Mouse (Mus musculus): Measurements from ENCODE around the gene Lrch4. TPM values are rescaled to one million over a fixed set of nuclear protein-coding genes. Genes with fewer than 3 reads are reported as not detected.
"Not testable (repeated sequence)": the region's sequence is repeated elsewhere in the genome, so short reads cannot be mapped to it uniquely, and the experiment has no call there.

The Lrch4 gene
- polyA plus RNA-seq, 1 experiment from 2014 or later = 22.7 TPM

- no peak within 1 kb of the TSS; the same call in 1 of the 2 replicates for H3K9ac ChIP-seq (ENCODE audit: low read length)
- H3K4me1 ChIP-seq (ENCODE audit: control insufficient read depth in 2 of 2, insufficient read depth in 2 of 2, low read length in 2 of 2) = peaks cover 34 to 36% of the 10 kb centered on the region in 2 experiments
Measured at GRCm38 (mm10) chr5:137613550-137613949, 15.4 kb upstream of the Lrch4 start, which contains the start of gene Pcolce. TSS of gene Pcolce (minus strand) at chr5:137613784.

GRCm38 (mm10) chr5:137614921-137615320, 14.0 kb upstream of the Lrch4 start:
- ATAC-seq (ENCODE audit: insufficient number of reproducible peaks, insufficient read depth, low FRiP score, low read depth); H3K9ac ChIP-seq (ENCODE audit: low read length); H3K9me3 ChIP-seq (ENCODE audit: control insufficient read depth, low read length); H3K4me2 ChIP-seq (ENCODE audit: low read length); H3K36me3 ChIP-seq (ENCODE audit: control insufficient read depth, insufficient read depth, low read length); H3K4me3 ChIP-seq (ENCODE audit: control insufficient read depth in 1 of 2, insufficient read depth in 1 of 2, low read depth in 1 of 2, low read length in 2 of 2); H3K27ac ChIP-seq (replicated peaks in 1 of 2; ENCODE audit: control insufficient read depth in 1 of 2, insufficient read depth in 1 of 2, low read depth in 2 of 2, low read length in 2 of 2); H3K27me3 ChIP-seq (ENCODE audit: control insufficient read depth, insufficient read depth, low read length): not testable (repeated sequence)
- H3K4me1 ChIP-seq (ENCODE audit: control insufficient read depth in 2 of 2, insufficient read depth in 2 of 2, low read length in 2 of 2) = peaks cover 29 to 31% of the 10 kb centered on the region in 2 experiments
- WGBS = 91% methylated on average over 2 of the region's 2 CpGs

More at GRCm38 (mm10) chr5:137613550-137613949, 15.4 kb upstream of the Lrch4 start, which contains the start of gene Pcolce:
- WGBS = 26% methylated on average over 11 of the region's 11 CpGs
- Histone ChIP-seq H3K27me3 (ENCODE audit: control insufficient read depth, insufficient read depth, low read length) (no peaks in the 10 kb centered on the region), H3K4me3 (ENCODE audit: control insufficient read depth in 1 of 2, insufficient read depth in 1 of 2, low read depth in 1 of 2, low read length in 2 of 2) (no peak within 1 kb of the TSS), H3K27ac (replicated peaks in 1 of 2; ENCODE audit: control insufficient read depth in 1 of 2, insufficient read depth in 1 of 2, low read depth in 2 of 2, low read length in 2 of 2) (peak within 1 kb of the TSS; percentile 31 to 33; a peak in 2 of 4 replicates), H3K9me3 (ENCODE audit: control insufficient read depth, low read length) (no peaks in the 10 kb centered on the region), H3K36me3 (ENCODE audit: control insufficient read depth, insufficient read depth, low read length) (no peaks in the 10 kb centered on the region), H3K4me2 (ENCODE audit: low read length) (no peak within 1 kb of the TSS)
- no peak for ATAC-seq (ENCODE audit: insufficient number of reproducible peaks, insufficient read depth, low FRiP score, low read depth)

GRCm38 (mm10) chr5:137615347-137615746, 13.6 kb upstream of the Lrch4 start:
- no peaks in the 10 kb centered on the region for H3K27me3 ChIP-seq (ENCODE audit: control insufficient read depth, insufficient read depth, low read length)
- 87% methylated on average over 7 of the region's 7 CpGs for WGBS
- H3K9ac ChIP-seq (ENCODE audit: low read length) = no peak overlapping the region
- H3K9me3 ChIP-seq (ENCODE audit: control insufficient read depth, low read length) = no peaks in the 10 kb centered on the region
- no peak for ATAC-seq (ENCODE audit: insufficient number of reproducible peaks, insufficient read depth, low FRiP score, low read depth)
- no peak overlapping the region for H3K4me3 ChIP-seq (ENCODE audit: control insufficient read depth in 1 of 2, insufficient read depth in 1 of 2, low read depth in 1 of 2, low read length in 2 of 2)
- H3K36me3 ChIP-seq (ENCODE audit: control insufficient read depth, insufficient read depth, low read length) = no peaks in the 10 kb centered on the region
- H3K4me1 ChIP-seq (ENCODE audit: control insufficient read depth in 2 of 2, insufficient read depth in 2 of 2, low read length in 2 of 2) = peaks cover 25 to 27% of the 10 kb centered on the region in 2 experiments
- H3K4me2 ChIP-seq (ENCODE audit: low read length) = no peak overlapping the region
- no peak overlapping the region for H3K27ac ChIP-seq (replicated peaks in 1 of 2; ENCODE audit: control insufficient read depth in 1 of 2, insufficient read depth in 1 of 2, low read depth in 2 of 2, low read length in 2 of 2)

GRCm38 (mm10) chr5:137623937-137624530, 4.9 kb upstream of the Lrch4 start:
- H3K36me3 ChIP-seq (ENCODE audit: control insufficient read depth, insufficient read depth, low read length) = no peaks in the 10 kb centered on the region
- H3K4me2 ChIP-seq (ENCODE audit: low read length) = no peak overlapping the region
- no peak overlapping the region for H3K9ac ChIP-seq (ENCODE audit: low read length)
- H3K27me3 ChIP-seq (ENCODE audit: control insufficient read depth, insufficient read depth, low read length) = no peaks in the 10 kb centered on the region
- 81% methylated on average over 11 of the region's 11 CpGs for WGBS
- H3K4me3 ChIP-seq (ENCODE audit: control insufficient read depth in 1 of 2, insufficient read depth in 1 of 2, low read depth in 1 of 2, low read length in 2 of 2) = no peak overlapping the region
- H3K4me1 ChIP-seq (ENCODE audit: control insufficient read depth in 2 of 2, insufficient read depth in 2 of 2, low read length in 2 of 2) = peaks cover 0 to 4% of the 10 kb centered on the region in 2 experiments; a peak in 1 of 4 replicates
- H3K27ac ChIP-seq (replicated peaks in 1 of 2; ENCODE audit: control insufficient read depth in 1 of 2, insufficient read depth in 1 of 2, low read depth in 2 of 2, low read length in 2 of 2) = no peak overlapping the region
- no peaks in the 10 kb centered on the region for H3K9me3 ChIP-seq (ENCODE audit: control insufficient read depth, low read length)
- no peak for ATAC-seq (ENCODE audit: insufficient number of reproducible peaks, insufficient read depth, low FRiP score, low read depth)

DNA sequence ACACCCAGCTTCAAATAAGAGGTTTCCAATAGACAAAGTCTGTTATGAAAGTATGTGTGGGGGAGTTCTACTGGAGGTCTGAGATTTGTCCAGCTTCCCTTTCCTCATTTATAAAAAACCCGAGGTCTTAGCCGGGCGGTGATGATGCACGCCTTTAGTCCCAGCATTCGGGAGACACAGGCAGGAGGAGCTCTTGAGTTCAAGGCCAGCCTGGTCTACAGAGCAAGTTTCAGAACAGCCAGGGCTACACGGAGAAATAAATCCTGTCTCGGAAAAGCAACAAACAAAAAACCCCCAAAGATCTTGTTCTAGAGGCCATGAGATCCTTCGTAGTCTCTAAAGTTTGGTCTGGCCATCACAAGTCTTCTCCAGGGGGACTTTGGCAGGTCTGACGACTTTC, 930 bp upstream of the Lrch4 start:
- Histone ChIP-seq H3K27ac (replicated peaks in 1 of 2; ENCODE audit: control insufficient read depth in 1 of 2, insufficient read depth in 1 of 2, low read depth in 2 of 2, low read length in 2 of 2) (peak overlapping the region; percentile 64 to 93), H3K9ac (ENCODE audit: low read length) (peak overlapping the region; percentile 63), H3K4me2 (ENCODE audit: low read length) (peak overlapping the region; percentile 65), H3K4me1 (ENCODE audit: control insufficient read depth in 2 of 2, insufficient read depth in 2 of 2, low read length in 2 of 2) (peaks cover 21 to 29% of the 10 kb centered on the region in 2 experiments), H3K9me3 (ENCODE audit: control insufficient read depth, low read length) (no peaks in the 10 kb centered on the region), H3K27me3 (ENCODE audit: control insufficient read depth, insufficient read depth, low read length) (no peaks in the 10 kb centered on the region), H3K36me3 (ENCODE audit: control insufficient read depth, insufficient read depth, low read length) (peaks cover 10% of the 10 kb centered on the region; the same call in 1 of the 2 replicates), H3K4me3 (ENCODE audit: control insufficient read depth in 1 of 2, insufficient read depth in 1 of 2, low read depth in 1 of 2, low read length in 2 of 2) (peak overlapping the region; percentile 44 to 85)
- WGBS = 3% methylated on average over 9 of the region's 9 CpGs
- no peak for ATAC-seq (ENCODE audit: insufficient number of reproducible peaks, insufficient read depth, low FRiP score, low read depth)

GRCm38 (mm10) chr5:137629306-137629721, 393 bp downstream of the Lrch4 start:
- peak; percentile 19 for ATAC-seq (ENCODE audit: insufficient number of reproducible peaks, insufficient read depth, low FRiP score, low read depth)
- Histone ChIP-seq H3K4me2 (ENCODE audit: low read length) (peak overlapping the region; percentile 96), H3K9me3 (ENCODE audit: control insufficient read depth, low read length) (no peaks in the 10 kb centered on the region), H3K27ac (replicated peaks in 1 of 2; ENCODE audit: control insufficient read depth in 1 of 2, insufficient read depth in 1 of 2, low read depth in 2 of 2, low read length in 2 of 2) (peak overlapping the region; percentile 89 to 95), H3K4me1 (ENCODE audit: control insufficient read depth in 2 of 2, insufficient read depth in 2 of 2, low read length in 2 of 2) (peaks cover 21 to 29% of the 10 kb centered on the region in 2 experiments), H3K27me3 (ENCODE audit: control insufficient read depth, insufficient read depth, low read length) (no peaks in the 10 kb centered on the region), H3K4me3 (ENCODE audit: control insufficient read depth in 1 of 2, insufficient read depth in 1 of 2, low read depth in 1 of 2, low read length in 2 of 2) (peak overlapping the region; percentile 87 to 89), H3K36me3 (ENCODE audit: control insufficient read depth, insufficient read depth, low read length) (peaks cover 23% of the 10 kb centered on the region), H3K9ac (ENCODE audit: low read length) (peak overlapping the region; percentile 95)
- WGBS = under 1% methylated on average over 20 of the region's 23 CpGs

DNA sequence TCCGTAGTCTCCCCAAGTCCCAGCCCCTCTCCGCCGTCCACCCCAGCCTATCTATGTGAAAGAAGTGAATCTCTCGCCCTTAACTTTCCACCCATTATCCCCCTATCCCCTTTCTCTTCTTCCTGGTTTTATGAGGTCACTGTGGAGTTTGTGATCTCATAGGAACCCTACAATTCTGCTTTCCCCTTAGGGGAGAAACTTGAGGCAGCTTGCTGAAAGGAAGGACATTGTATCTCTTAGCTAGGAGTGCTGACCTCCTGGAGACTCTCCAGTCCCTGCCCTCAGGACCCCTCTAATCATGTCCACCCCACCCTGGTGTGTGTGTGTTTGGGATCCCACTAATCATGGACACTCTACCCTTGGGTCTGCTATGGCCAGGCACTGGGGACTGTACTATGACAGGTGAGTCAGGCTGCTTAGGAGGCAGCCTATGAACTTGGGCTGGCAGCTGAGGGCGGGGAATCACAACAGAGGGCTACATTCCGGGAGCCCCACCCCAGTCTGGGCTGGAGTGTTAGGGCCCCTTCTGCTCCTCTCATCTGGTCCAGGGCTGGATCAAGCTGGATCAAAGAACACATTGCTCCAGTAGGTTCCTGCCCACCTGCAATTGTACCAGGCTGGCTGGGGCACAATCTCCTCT, 1.1 kb downstream of the Lrch4 start:
- Histone ChIP-seq H3K27me3 (ENCODE audit: control insufficient read depth, insufficient read depth, low read length) (no peaks in the 10 kb centered on the region), H3K4me1 (ENCODE audit: control insufficient read depth in 2 of 2, insufficient read depth in 2 of 2, low read length in 2 of 2) (peaks cover 21 to 29% of the 10 kb centered on the region in 2 experiments), H3K9me3 (ENCODE audit: control insufficient read depth, low read length) (no peaks in the 10 kb centered on the region), H3K4me3 (ENCODE audit: control insufficient read depth in 1 of 2, insufficient read depth in 1 of 2, low read depth in 1 of 2, low read length in 2 of 2) (peak overlapping the region; percentile 87 to 89), H3K9ac (ENCODE audit: low read length) (peak overlapping the region; percentile 95), H3K36me3 (ENCODE audit: control insufficient read depth, insufficient read depth, low read length) (peaks cover 28% of the 10 kb centered on the region), H3K27ac (replicated peaks in 1 of 2; ENCODE audit: control insufficient read depth in 1 of 2, insufficient read depth in 1 of 2, low read depth in 2 of 2, low read length in 2 of 2) (peak overlapping the region; percentile 19 to 70; a peak in 1 of 4 replicates), H3K4me2 (ENCODE audit: low read length) (peak overlapping the region; percentile 96)
- ATAC-seq (ENCODE audit: insufficient number of reproducible peaks, insufficient read depth, low FRiP score, low read depth) = no peak
- whole genome bisulfite sequencing = 19% methylated on average over 6 of the region's 6 CpGs
